Mouse (Mus musculus) gastrocnemius, postnatal 4 days (tissue): Measurements from ENCODE around the gene Rab33b. TPM values are rescaled to one million over a fixed set of nuclear protein-coding genes. Genes with fewer than 3 reads are reported as not detected.
"Not testable (repeated sequence)": the region's sequence is repeated elsewhere in the genome, so short reads cannot be mapped to it uniquely, and the experiment has no call there.

Experiments used
- DNase-seq, 2 experiments: peaks; one replicate each; pipeline ENCODE4 v3.0.0; 2021 to 2022; ENCODE audit warnings: low spot score in 2 of 2, mixed read lengths in 2 of 2
- long read RNA-seq, 2 experiments: library from polyadenylated mRNA; stranded (forward); transcript quantifications; one replicate each; pipeline ENCODE4 v2.0.0; 2021
- total RNA-seq, 2 experiments: library from RNA; stranded (reverse); gene quantifications; 2 replicates each; pipeline ENCODE4 v1.2.3; 2021

Rab33b gene
- total RNA-seq = 10 to 100 TPM; 16.5 to 21.0 TPM
- long read RNA-seq, experiment 1, transcript Rab33b-201 (2 exons, 3,492 nt) = major isoform, 37 of 38 reads
- long read RNA-seq, experiment 1, partial matches to known transcripts = 0 of 38 reads
- long read RNA-seq, experiment 1, other reads (novel, unspliced or antisense) = 0 of 38 reads
- long read RNA-seq, experiment 2, transcript Rab33b-201 (2 exons, 3,492 nt) = major isoform, 47 of 50 reads
- long read RNA-seq, experiment 2, partial matches to known transcripts = 0 of 50 reads
- long read RNA-seq, experiment 2, other reads (novel, unspliced or antisense) = 2 of 50 reads

DNA sequence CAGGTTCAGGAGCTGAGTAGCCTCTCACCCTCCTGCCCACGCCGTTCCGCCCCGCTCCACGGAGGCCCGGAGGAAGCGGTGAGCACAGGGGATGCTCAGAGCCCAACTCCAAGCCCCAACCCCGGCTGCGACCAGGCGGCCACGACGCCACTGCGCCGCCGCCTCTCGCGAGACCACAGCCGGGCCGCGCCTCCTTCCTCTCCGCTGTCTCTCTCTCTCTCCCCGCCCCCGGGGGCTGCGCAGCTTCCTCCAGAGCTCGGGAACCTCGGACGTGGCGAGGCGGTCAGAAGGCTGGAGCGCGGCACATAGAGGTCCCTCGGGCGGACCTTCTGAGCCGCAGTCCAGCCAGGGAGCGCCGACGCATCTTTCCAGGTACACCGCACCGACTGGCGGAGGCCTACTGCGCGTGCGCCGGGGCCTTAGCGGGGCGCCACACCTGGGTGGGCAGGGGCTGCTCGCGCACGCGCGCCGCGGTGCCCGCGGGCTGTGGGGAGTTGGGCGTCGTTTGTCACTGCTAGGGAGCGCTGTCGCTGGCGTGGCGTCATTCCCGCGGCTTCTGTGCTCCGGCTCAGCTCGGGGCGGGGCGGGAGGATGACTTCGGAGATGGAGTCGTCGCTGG is at the start of gene Rab33b:
TSS of gene Rab33b (plus strand) at position 180 of the 619 bp plus-strand sequence.
- DNase-seq = peak; percentile 96 to 97

DNA sequence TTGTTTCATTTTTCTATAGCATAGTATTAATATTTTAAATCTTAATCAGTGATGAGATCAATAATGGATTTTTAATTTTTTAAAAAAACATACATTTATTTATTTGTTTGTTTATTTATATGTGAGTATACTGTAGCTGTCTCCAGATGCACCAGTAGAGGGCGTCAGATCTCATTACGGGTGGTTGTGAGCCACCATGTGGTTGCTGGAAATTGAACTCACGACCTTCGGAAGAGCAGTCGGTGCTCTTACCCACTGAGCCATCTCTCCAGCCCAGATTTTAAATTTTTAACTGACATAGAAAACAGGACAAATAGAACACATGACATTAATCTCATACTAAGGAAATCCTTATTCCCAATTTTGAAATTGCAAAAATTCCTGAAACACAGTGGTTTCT is 49.4 kb upstream of the Rab33b start:
- DNase-seq = not testable (repeated sequence)

DNA sequence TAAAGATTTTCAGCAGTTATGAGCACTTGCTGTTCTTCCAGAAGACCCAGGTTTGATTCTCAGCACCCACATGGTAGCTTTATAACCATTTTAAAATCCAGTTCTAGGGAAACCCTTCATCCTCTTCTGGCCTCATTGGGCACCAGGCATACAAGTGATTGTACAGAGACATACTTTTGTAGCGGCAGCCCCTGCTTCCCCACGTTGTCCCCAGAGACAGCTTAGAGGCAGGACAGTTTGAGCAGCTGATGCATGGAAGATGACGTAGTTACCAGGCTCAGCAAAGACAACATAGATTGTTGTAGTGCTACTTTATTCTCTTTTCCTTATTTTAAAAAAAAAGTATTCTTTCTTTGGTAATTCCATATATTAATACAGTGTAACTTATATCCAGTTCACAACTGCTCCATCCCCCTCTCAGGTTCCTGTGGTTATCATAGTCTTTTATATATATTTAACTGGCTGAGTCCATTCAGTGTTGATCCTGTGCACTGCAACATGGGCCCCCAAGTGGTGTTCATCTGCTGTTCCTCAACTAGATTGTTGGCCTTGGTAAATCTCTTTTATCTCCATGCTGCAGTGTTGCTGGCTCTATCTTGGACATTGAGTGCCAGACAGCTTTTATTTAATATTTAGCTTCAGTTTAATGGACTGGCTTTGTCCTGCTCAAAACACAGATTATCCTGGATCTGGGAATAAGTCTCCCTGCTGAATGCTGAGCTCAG is 48.7 kb upstream of the Rab33b start:
- no peak for DNase-seq

DNA sequence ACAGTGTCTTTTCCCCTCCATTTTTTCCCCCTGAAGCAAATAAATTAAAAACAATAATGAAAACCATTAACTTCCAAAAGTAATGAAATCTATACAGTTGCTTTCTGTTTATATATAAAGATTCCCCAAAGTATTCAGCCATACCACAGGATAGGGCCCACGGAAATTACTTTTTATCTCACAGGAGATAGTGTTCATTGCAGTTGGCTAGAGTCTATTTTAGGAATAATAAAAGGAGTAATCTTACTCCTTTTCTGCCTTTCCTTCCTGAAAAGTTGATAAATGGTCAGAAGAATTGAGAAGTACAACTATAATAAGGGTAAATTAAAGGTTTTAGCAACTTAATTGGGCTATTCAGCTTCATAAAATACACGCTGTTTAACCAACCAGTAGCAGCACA is 15.2 kb upstream of the Rab33b start:
- DNase-seq = no peak

DNA sequence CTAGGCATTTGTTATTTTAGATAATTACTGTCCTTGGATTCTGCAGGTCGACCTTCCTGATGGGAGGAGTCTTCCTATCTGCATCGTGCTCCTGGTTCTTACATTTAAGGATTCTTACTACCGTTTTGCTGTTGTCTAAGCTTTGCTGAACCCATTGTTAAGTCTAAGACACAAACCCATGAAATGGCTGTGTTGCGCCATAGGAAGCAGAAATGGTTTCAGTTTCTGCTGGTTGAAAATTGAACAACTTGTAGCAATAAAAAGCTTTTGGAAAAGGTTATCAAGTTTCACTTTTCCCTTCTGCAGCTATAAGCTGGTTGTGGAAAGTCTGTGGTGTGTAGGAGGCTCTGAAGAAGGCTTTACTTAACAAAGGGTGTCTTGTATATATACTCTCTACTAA is 8.0 kb upstream of the Rab33b start:
- no peak for DNase-seq

DNA sequence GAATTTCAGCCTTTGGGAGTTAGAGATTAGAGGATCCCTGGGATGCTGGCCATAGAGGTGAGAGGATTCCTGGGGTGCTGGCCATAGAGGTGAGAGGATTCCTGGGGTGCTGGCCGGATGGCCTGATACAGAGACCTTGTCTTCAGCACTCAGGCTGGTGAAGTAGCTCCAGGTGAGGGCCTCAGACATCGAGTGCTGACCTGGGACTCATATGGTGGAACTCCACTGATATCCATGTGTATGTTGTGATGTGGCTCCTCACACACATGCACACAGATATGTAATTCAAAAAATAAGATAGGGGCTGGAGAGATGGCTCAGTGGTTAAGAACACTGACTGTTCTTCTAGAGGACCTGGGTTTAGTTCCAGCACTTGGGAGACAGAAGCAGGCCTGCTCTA is 3.8 kb upstream of the Rab33b start:
- DNase-seq = no peak

DNA sequence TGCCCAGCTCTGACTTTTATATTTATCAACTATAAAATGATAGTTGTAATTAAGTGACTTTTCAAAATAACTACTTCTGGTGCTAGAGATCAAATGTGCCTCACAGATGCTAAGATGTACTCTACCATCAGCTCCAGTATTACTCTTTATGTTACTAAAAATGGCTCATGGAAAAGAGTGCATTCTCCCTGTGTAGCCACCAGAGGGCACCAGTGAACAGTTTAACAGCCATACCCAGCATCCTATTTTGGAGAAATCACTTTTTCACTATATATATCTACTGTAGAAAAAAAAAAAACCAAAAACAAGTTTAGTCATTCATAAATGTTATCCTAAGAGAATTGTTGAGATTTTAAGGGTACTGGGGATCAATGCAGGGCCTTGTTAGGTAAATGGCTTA is 2.7 kb upstream of the Rab33b start:
- DNase-seq = peak in 1 of 2 experiments; percentile 31

DNA sequence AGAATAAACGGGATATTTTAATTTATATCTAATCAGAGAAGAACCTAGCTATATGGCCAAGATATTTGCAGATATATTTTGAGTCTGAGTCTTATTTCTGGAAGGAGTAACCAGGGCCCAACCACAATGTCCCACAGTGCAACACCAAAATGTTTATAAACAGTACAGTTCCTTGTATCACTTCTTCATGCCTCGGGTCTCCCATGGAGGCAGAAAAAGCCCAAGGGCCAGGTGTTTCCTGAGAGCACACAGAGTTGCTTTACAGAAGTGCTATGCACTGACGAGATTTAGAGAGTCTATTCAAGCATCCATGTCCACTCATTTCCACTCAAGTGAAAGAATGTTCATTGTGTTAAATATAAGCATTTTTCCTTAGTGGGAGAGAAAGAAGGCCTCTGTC is 1.8 kb upstream of the Rab33b start:
- no peak for DNase-seq

DNA sequence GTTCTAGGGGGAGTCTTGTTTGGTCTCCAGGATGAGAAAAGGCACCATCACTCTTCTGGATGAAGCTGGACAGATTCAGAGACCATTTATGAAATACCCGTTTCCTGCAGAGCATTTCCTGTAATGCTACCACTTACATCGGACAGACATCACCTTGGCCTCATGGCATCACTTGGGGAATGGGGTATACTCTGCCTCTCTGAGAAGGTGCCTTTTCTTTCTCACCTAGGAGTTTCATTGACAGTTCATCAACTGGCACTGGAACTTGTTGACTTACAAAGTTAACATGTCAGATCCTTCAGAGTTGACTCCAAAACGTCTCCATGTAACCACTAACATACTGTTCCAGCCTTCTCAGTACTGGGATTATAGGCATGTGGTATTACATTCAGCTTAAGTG is 939 bp upstream of the Rab33b start:
- no peak for DNase-seq

DNA sequence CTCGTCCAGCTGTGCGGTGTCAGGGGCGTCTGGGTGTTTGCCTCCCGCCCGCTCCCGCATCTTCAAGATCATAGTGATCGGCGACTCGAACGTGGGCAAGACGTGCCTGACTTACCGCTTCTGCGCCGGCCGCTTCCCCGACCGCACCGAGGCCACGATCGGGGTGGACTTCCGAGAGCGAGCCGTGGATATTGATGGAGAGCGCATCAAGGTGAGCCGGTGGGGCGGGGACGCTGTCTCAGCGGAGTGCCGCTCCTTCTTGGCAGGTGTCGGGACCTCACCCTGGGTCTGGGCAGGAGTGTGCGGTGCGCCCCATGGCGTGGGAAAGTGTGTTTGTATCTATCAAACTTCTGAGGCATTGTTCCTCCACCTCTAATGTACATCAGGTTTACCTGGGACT is 650 bp downstream of the Rab33b start:
- no peak for DNase-seq

DNA sequence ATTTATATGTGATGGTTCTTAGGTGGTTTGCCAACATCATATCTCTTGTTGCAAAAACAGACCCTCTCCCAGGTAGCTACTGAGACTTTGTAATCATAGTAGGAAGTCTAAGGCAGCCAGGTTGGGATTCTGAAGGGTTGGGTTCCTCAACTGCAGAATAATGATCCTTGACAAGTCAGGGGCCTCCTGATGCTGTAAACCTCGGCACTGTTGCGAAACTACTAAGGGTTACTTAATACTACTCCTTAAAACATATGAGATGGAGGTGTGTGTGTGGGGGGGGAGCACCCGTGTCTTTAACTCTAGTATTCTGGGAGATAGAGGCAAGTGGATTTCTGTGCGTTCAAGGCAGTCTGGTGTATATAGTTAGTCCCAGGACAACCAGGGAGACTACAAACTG is 1.6 kb downstream of the Rab33b start:
- no peak for DNase-seq

DNA sequence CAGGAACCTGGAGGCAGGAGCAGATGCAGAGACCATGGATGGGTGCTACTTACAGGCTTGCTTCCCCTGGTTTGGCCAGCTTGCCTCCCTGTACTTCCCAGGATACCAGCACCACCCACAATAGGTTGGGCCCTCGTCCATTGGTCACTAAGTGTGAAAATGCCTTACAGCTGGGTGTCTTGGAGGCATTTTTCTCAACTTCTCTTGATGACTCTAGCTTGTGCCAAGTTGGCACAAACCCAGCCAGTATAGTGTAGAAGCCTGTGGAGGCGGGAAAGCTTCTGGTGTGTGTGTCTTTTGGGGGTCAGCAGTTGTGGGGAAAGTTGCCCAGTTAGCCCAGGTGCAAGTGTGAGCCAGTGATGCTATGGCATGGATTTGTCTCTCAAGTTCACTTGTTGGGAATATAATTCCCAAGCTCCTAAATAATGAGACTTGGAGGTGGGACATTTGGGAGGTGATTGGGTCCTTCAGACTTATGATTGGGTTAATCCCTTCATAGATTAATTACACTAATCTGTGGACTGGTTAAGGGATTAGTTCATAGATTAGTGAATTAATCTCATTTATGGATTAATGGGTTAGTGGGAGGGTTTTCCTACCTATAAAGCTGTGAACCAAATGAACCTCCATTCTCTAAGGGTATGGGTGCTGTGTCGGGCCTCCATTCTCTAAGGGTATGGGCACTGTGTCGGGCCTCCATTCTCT is 2.9 kb downstream of the Rab33b start:
- DNase-seq = no peak

DNA sequence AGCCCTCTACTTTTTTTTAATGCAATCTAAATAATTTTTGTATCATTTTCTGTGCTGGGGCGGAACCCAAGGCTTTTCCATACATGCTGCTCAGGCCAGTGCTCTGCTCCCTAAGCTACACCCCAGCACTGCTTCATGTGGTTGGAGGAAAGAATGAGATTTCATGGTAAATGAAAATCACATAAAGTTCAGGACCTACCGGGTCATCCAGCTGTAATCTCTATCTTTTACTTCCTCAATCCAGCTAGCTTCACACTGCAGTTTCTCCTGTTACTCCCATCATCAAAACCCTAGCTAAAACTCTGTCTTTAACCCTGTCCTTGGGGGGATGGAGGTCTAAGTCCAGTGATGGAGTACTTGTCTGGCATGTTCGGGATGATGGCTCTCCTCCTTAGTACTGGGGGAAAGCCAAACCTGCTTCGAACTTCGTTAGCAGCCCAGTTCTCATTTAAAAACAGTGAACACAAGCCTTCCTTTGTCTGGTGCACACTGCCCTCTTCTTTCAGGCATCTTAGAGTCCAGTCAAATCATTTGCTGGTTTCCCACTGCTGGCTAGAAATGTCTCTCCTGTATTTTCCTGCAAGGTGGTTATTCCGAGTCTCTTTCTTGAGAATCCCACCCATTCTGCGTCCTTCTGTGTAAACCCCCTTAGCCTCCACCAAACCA is 6.5 kb downstream of the Rab33b start:
- DNase-seq = no peak

DNA sequence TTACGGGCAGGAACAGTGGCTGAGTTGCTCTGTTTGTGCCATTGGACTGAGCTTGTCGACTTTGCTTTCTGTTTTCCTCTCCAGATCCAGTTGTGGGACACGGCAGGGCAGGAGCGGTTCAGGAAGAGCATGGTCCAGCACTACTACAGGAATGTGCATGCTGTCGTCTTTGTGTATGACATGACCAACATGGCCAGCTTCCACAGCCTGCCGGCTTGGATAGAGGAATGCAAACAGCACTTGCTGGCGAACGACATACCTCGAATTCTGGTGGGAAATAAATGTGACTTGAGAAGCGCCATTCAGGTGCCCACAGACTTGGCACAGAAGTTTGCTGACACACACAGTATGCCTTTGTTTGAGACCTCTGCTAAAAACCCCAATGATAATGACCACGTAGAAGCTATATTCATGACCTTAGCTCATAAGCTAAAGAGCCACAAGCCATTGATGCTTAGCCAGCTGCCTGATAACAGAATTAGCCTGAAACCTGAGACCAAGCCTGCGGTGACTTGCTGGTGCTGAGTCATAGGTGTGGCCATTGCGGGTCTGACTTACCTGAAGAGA is 9.6 kb downstream of the Rab33b start:
- no peak for DNase-seq

DNA sequence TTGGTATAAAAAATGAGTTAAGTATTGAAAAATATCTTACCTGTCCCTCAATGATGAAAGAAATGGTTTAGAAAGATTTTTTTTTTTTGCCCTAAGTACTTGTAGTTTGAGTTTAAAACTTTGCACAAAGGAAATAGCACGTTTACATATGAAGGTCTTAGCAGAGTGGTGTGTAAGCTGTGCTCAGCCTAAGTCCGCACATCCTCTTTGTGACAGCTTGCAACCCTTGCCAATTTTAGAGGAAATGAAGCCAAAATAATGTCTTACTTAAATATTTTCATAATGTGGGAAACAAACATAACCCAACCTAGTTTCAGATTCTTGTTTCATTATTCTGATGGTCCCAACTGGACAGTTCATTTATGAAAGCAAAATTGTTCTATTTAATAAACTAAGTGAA is 10.7 kb downstream of the Rab33b start:
- DNase-seq = no peak

DNA sequence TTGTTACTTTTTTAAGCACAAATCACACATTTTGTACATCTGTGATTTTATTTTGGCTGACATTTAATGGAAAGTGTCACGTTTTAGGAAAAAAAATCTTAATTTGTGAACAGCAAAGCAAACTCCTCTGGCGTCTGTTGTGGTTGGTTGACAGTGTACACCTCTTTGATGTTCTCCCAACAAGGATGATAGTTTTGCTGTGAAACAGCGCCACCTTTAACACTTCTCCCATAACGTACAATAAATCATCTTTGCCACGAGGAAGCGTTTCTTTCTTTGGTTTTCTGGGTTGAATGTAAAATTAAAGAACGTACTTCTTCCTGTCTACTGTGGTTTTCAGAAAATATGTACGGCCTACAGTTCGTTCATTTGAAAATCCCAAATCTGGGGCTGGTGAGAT is 11.9 kb downstream of the Rab33b start:
- DNase-seq = no peak

DNA sequence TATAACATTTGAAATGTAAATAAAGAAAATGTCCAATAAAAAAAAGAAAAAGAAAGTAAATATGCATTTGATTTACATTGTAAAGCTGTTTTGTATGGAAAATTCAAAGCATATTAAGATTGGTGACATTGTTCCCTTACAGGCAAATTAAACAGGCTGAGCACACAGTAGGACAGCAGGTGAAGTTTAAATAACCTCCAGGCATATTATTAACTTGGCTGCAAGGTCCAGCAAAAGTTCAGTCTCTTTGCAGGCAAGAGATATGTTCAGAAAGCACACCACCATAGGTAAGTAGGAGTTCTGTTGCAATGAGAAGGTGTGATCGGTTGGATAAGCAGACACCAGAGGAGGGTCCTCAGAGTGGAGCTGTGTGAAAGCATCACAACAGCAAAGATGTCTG is 14.3 kb downstream of the Rab33b start:
- DNase-seq = no peak

DNA sequence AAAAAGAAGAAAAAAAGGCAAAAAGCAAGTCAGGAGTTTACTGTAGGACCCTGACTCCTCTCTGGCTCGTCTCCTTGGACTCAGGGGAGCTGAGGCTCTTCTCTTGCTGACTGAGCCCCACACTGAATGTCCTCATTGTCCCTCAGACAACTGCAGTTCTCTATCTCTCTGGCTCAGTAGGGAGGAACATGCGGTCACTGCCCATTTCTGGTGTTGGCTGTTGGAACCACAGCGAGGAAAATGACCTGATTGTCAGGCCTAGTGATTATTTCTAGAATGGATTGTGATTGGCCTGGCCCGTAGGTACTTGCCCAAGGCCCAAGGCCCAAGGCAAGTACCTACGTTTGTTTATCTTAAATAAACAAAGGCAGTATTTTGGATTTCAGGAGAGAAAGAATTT is 14.9 kb downstream of the Rab33b start:
- DNase-seq = no peak

DNA sequence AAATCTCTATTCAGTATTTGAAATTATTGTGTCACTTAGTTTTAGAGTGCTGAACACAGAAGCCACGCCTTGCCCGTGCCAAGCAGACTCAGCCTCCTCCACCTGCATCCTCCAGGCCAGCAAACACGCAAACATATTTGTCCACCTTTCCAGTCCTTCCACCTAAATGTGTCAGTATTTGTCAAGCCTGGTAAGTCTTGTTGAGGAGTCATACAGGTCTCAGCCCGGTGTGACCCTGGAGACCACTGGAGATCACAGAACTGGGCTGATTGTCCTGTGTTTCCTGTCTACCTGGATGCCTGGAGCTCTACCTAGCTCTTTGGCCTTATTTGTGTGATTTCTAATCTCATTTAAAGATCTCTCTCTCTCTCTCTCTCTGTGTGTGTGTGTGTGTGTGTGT is 16.2 kb downstream of the Rab33b start:
- DNase-seq = no peak

DNA sequence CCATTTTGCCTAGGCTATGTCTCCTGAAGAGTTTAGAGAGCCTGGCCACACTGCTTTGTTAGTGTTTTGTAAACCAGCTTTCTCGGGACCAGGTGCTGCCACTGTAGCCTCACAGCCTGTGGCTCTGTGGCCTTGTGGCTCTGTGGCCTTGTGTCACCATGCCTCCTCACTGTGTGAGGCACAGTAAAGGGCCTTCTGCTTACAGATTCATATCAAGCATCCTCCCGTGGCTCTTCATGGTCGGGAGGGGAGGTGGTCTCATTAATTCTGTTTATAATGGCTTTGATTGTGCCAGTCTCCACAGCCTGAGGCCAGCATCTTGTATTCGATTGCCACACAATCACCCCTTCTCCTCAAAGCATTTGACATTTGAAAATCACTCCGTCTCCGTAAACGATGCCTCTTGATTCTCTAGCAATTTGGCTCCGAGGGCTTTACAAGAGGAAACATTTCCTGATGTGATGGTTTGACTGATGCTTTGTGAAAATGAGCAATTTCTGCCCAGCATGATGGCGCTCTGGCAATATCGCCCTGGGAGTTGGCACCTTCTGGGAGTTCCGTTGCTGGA is 20.7 kb downstream of the Rab33b start:
- no peak for DNase-seq

DNA sequence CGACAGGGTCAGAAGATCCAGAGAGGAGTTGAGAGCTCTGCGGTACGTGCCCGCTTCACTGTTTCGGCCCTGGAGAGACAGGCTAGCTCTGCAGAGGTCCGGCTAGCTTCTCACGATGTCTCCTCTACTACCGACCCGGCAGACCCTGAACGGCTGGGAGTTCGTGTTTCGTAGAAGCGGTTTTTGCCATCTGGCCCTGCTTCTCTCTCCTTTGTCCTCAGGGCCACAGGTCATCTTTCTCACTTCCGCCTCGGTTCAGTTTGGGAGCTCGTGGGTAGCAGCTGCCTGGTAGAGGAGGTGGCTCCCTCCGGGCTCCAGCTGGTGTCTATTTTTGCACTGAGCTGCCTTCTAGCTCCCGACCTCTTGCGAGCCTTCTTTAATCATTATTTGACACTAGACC is 21.7 kb downstream of the Rab33b start:
- DNase-seq = no peak
